Mouse (Mus musculus): Measurements from ENCODE around the gene Gpr157. TPM values are rescaled to one million over a fixed set of nuclear protein-coding genes. Genes with fewer than 3 reads are reported as not detected.

Gene Gpr157
- total RNA-seq, 2 experiments from 2014 or later: 22.8 to 35.7 TPM

GRCm38 (mm10) chr4:150070136-150070535, 17.0 kb upstream of the Gpr157 start:
- no peak for DNase-seq

GRCm38 (mm10) chr4:150072416-150073101, 14.6 kb upstream of the Gpr157 start:
- DNase-seq: no peak

DNA sequence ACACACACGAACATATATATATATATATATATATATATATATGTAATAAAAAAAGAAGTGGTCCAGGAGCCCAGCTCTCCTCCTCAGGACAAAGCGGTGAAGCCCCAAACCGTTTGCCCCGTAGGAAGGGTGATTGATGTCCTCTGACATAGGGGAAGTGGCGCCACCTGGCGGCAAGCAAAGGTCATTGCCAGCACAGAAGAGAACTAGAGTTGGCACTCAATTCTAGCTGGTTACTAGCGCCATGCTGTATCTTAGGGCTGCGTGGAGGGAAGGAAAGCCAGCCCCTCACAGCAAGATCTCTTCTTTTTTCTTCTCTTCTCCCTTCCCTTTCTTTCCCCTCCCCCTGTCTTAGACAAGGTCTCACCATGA, 14.1 kb upstream of the Gpr157 start:
- DNase-seq: no peak

DNA sequence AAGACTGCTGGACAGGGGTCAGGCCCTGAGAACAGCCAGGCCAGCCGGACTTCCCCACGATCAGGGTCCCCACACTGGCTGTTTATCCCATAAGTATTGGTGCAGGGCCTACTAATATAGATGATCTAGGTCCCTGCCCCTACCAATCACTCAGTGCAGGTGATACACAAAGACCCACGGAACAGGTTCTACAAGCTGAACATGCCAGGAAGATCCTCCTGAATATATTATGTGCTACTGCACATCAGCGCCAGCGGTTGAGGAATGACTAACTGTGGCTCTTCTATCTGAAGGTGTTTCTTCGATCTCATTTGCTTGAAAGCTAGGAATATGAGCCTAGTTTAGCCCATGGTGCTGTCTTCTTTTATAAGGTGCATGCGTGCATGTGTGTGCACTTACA, 11.8 kb upstream of the Gpr157 start:
- no peak for DNase-seq

GRCm38 (mm10) chr4:150076147-150076546, 11.0 kb upstream of the Gpr157 start:
- no peak for DNase-seq

DNA sequence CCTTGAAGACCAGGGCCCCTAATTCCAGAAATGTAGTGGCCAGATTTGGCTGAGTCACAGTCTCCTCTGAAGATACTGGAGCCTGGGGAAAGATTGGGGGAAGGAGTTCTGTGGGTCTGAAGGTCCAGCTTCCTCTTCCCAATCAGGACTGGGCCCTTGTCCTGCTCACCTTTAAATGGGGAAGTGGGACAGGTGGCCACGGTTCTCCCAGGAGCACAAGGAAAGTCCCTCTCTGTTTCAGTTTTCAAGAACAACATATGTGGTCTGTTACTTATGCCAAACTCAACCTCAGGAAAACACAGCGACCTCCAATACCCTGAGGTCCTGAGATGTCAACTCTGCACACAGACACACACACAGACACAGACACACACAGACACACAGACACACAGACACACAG, 8.5 kb upstream of the Gpr157 start:
- DNase-seq: no peak

DNA sequence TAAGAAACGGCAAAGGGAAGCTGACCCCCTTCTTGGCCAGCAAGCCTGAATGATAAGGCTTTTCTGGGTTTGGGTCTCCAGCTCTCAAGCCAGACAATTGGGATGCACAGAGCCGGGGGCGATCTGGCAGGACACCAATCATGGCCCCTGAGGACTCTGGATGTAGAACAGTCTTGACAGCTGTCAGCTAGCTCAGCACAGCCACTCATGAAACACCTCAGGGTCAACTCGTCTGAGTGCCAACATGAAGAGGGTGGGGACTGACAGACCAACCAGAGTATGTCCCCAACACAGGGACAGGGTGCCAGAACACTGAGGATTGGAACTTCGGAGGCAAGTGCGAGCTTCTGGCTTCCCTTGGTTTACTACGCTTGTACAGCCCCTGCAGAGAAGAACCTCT, 7.9 kb upstream of the Gpr157 start:
- DNase-seq: no peak

- DNase-seq: no peak
Measured at GRCm38 (mm10) chr4:150080330-150080967, 6.7 kb upstream of the Gpr157 start.

DNA sequence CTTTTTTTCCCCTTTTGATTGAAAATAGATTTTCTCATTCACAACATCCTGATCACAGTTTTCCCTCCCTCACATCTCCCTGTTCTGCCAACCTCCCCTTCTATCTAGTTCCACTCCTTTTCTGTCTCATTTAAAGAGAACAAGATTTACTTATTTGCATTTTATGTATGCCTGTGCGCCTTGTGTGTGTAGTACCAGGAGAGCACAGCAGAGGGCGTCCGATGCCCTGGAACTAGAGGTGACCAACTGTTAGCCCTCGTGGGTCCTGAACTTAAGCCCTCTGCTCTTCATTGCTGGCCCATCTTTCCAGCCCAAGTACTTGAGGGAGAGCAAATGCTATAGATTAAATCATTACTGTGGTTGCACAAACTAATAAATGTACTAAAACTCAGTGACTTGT, 1.8 kb upstream of the Gpr157 start:
- DNase-seq: no peak

- no peak for DNase-seq
Measured at GRCm38 (mm10) chr4:150086841-150087160, 364 bp upstream of the Gpr157 start.

GRCm38 (mm10) chr4:150087890-150088530, 845 bp downstream of the Gpr157 start:
- peak; percentile 34 for DNase-seq

GRCm38 (mm10) chr4:150089121-150089520, 2.0 kb downstream of the Gpr157 start:
- DNase-seq: peak; percentile 51

GRCm38 (mm10) chr4:150091887-150092582, 4.9 kb downstream of the Gpr157 start:
- no peak for DNase-seq

DNA sequence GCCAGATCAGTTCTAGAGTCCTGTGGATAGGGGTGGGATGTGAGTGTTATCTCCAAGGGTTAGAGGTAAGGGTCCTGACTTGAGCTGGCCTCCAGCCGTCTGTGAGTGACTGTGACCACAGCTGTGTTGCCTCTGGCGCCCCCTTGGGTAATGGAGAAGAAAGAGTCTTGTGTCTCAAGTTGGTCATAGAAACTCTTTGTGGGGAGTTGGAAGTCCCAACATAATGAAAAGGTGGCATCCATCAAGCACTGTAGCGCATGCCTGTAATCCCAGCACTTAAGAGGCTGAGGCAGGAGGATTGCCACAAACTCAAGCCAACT, 5.4 kb downstream of the Gpr157 start:
- DNase-seq: no peak

GRCm38 (mm10) chr4:150093560-150094462, 6.6 kb downstream of the Gpr157 start:
- no peak for DNase-seq

DNA sequence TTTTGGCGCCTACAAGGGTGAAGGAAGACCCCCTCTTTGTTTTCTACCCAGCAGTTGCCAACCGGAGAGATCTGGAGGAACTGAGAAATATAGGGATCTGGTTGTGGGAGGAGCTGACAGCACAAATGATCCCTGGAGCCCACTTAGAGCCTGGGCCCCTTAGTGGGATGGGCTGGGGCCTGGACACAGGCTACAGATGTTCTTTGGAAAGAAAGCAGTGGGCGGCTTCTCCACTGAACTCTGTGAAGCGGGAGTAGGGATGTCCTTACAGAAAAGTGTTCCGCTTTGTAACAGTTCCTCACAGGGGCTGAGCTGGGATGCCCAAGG, 7.3 kb downstream of the Gpr157 start:
- no peak for DNase-seq

GRCm38 (mm10) chr4:150096309-150096708, 9.1 kb downstream of the Gpr157 start:
- DNase-seq: no peak

GRCm38 (mm10) chr4:150097847-150098246, 10.7 kb downstream of the Gpr157 start:
- no peak for DNase-seq

GRCm38 (mm10) chr4:150098880-150099279, 11.7 kb downstream of the Gpr157 start:
- DNase-seq: peak; percentile 42

DNA sequence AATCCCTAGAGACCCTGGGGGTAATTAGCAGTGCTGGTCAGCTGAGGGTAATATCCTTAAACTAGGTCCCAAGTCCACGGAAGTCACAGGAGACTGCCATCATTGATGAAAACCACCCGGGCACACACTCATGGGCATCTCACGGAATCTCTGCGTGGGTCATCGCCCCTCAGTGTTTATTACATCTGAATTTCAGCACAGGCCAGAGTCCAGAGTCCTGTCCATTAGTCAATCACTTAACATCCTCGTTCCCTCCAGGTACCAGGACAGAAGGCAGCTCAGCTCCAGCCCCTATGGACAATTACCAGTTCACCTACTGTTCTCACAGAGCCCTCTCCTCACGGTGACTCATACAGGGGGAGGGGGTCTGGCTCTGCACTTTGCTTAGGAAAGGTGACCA, 15.7 kb downstream of the Gpr157 start:
- no peak for DNase-seq

DNA sequence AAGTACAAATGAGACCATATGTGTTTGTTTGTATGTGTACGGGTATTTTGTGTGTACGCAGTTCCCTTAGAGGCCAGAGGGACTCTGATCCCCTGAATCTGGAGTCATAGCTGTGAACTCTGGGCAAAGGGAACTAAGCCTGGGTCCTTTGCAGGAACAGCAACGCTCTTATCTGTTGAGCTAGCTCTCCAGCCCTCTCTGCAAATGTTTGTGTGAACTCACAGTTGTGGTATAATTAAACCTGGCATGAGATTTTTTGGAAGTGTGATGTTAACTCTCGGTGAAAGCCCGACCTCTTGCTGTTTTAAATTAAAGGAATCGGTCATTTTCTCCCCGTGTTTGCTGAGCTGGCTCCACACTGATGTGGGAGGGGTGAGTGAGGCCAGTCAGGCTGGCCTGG, 18.5 kb downstream of the Gpr157 start:
- DNase-seq: no peak

DNA sequence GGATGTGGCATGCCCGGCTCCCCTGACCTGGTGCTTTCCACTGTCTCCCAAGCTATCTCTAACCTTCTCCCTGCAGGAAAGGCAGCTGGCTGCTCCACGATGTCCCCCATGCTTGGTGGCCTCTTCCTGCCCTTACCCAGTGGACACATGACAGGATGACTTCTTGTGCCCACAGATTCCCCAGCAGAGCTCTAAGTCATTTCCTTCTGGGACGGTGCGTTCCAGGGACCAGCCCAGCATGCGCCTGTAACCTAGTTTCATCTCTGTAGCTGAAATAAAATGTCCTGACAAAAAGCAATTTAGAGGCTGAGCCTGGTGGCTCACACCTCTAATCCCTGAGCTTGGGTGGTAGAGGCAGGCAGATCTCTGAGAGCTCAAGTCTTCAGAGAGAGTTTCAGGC, 19.5 kb downstream of the Gpr157 start:
- DNase-seq: no peak

GRCm38 (mm10) chr4:150109636-150110035, 22.5 kb downstream of the Gpr157 start:
- no peak for DNase-seq
